Mouse (Mus musculus) hindlimb bud, embryonic 11.5 days (tissue): ENCODE results near the gene Adamtsl5.

Source experiments
- DNase-seq: peaks from one replicate; pipeline ENCODE4 v3.0.0-alpha.2; 2012; ENCODE audit warnings: low read depth, low spot score; ENCODE audit errors: extremely low spot score

Gene Adamtsl5

DNA sequence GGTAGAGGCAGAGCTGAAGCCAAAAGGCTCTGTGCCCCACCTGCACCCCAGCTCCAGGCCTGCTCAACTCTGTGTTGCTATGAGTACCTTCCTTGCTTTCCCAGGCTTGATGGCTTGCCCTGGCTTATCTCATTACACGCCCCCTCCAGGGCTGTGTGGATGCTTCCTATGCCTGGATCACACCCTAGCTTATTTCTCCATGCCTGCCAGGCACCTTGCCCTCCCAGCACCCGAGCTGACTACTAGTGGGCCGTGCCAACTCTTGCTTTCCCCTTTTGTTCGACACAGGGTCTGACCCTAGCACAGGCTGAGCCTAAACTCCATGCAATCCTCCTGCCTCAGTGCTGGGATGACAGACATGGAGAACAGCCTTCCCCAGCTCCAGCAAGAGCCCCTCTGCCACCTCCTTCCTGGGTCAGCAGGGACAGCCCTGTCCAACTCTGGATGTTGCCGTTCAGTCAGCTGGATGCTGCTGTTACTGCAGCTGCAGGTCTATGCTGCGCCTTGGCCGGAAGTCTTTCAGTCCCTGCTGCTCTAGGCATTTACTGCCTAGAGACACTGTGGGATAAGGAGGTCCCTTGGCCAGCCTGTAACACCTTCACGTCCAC lies 50.6 kb downstream of the Adamtsl5 start:
- DNase-seq, result no peak

GRCm38 (mm10) chr10:80296824-80297223 lies 51.4 kb downstream of the Adamtsl5 start:
- no peak for DNase-seq

- DNase-seq, result no peak
These were observed 52.4 kb downstream of the Adamtsl5 start, which contains the start of gene Apc2 for GRCm38 (mm10) chr10:80295618-80296425. Apc2 (plus strand) TSS chr10:80295977.

DNA sequence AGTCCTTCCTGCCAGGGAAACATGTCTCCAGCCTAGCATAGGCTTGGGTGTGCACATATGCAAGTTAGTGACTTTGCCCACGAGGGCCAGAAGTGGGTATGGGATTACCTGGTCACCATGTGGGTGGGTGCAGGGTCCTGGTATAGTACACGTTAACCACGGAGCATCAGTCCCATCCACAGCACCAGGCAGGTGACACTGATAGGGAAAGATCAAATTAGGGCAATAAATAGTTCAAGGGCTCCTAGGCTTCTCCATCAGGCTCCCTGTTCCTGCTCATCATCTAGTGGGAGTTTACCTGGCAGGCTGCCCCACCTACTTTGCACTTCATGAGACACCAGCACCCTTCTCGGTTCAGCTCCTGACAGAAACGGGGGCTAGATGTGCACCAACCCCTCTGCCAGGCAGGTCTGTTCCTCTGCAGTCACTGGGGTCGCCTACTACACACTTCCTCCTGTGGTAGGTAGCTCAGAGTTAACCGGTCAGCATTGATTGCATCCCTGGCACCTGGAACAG lies 53.4 kb downstream of the Adamtsl5 start:
- no peak for DNase-seq

GRCm38 (mm10) chr10:80294311-80294710 lies 53.9 kb downstream of the Adamtsl5 start:
- DNase-seq, result no peak

- DNase-seq, result no peak
These were observed 54.9 kb downstream of the Adamtsl5 start for GRCm38 (mm10) chr10:80293325-80293724.

- peak; percentile 86 for DNase-seq
These were observed 55.7 kb downstream of the Adamtsl5 start, which contains the start of gene Rps15 for GRCm38 (mm10) chr10:80292251-80293146. Rps15 (plus strand) TSS chr10:80292453.
